Mouse (Mus musculus) stomach, postnatal 0 days (tissue): ENCODE data around the gene Rps6kc1.

ENCODE experiments used
- CTCF ChIP-seq: IDR thresholded peaks from 2 replicates; pipeline ENCODE4 v1.5.1; 2016; ENCODE audit warnings: antibody characterized with exemption, low read depth, mild to moderate bottlenecking, moderate library complexity
- EP300 ChIP-seq: optimal IDR thresholded peaks from 2 replicates; pipeline ENCODE3; 2016; ENCODE audit warnings: antibody characterized with exemption

DNA sequence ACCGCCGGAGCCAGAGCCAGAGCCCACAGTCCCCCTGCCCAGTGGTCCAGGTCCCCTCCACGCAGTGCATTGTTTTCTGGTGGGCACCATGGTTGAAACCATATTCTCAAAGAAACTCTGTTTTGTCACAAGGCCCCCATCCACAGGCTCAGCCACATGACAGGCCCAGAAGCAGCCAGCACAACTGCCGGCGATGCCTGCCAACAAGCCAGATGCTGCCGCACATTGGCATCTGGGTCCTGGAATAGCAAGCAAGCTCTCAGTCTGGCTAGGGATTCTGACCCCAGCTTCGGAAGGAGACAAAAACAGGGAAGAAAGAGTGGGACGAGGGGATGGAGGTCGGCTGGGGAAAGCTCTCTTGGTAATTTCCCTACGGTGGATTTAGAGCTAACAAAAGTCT lies 147.8 kb downstream of the Rps6kc1 start:
- no peak for TF ChIP-seq EP300
- no peak for TF ChIP-seq CTCF
